Mouse (Mus musculus): ENCODE measurements around the gene Il16. TPM values are rescaled to one million over a fixed set of nuclear protein-coding genes. Genes with fewer than 3 reads are reported as not detected.

Il16 gene
- polyA plus RNA-seq, 1 experiment from 2014 or later: 1.4 TPM

GRCm38 (mm10) chr7:83633856-83634255, 111.7 kb downstream of the Il16 start:
- no peak for DNase-seq (ENCODE audit: low spot score)
- H3K4me2 ChIP-seq (ENCODE audit: low read depth): no peak overlapping the region
- 92% methylated on average over 6 of the region's 6 CpGs for WGBS

GRCm38 (mm10) chr7:83632682-83633120, 112.8 kb downstream of the Il16 start:
- no peak overlapping the region for H3K4me3 ChIP-seq (ENCODE audit: low read depth, low read length)
- H3K9ac ChIP-seq (ENCODE audit: low read length): peak overlapping the region; percentile 15; the same call in 1 of the 2 replicates
- no peaks in the 10 kb centered on the region for H3K27me3 ChIP-seq (ENCODE audit: control insufficient read depth, insufficient read depth, low read length)
- ATAC-seq (ENCODE audit: insufficient read depth, low FRiP score, low TSS enrichment) (no peak), DNase-seq (ENCODE audit: low spot score) (no peak)
- no peaks in the 10 kb centered on the region; the same call in 1 of the 2 replicates for H3K36me3 ChIP-seq (ENCODE audit: control insufficient read depth, insufficient read depth, low read length)
- H3K4me1 ChIP-seq (ENCODE audit: control insufficient read depth, insufficient read depth, low read length): 0 out of 2 replicates have a peak, but pooled peaks cover 3% of the 10 kb centered on the region
- peak overlapping the region; percentile 78; the same call in 1 of the 2 replicates for H3K4me2 ChIP-seq (ENCODE audit: low read depth)
- WGBS: 61% methylated on average over 6 of the region's 6 CpGs
- no peaks in the 10 kb centered on the region for H3K9me3 ChIP-seq (ENCODE audit: control insufficient read depth, low read length)
- H3K27ac ChIP-seq (ENCODE audit: low read depth, low read length): no peak overlapping the region

More at GRCm38 (mm10) chr7:83633856-83634255, 111.7 kb downstream of the Il16 start:
- 0 out of 2 replicates have a peak, but pooled peaks cover 3% of the 10 kb centered on the region for H3K4me1 ChIP-seq (ENCODE audit: control insufficient read depth, insufficient read depth, low read length)
- H3K36me3 ChIP-seq (ENCODE audit: control insufficient read depth, insufficient read depth, low read length): no peaks in the 10 kb centered on the region; the same call in 1 of the 2 replicates
- no peak overlapping the region for H3K4me3 ChIP-seq (ENCODE audit: low read depth, low read length)
- ATAC-seq (ENCODE audit: insufficient read depth, low FRiP score, low TSS enrichment): no peak
- no peaks in the 10 kb centered on the region for H3K27me3 ChIP-seq (ENCODE audit: control insufficient read depth, insufficient read depth, low read length)
- no peak overlapping the region for H3K9ac ChIP-seq (ENCODE audit: low read length)
- H3K27ac ChIP-seq (ENCODE audit: low read depth, low read length): no peak overlapping the region
- H3K9me3 ChIP-seq (ENCODE audit: control insufficient read depth, low read length): no peaks in the 10 kb centered on the region

GRCm38 (mm10) chr7:83631828-83632681, 113.5 kb downstream of the Il16 start, which contains the start of gene Stard5:
TSS of gene Stard5 (plus strand) at chr7:83631959.
- DNase-seq (ENCODE audit: low spot score): peak; percentile 92
- Histone ChIP-seq H3K4me2 (ENCODE audit: low read depth) (peak within 1 kb of the TSS; percentile 78), H3K4me1 (ENCODE audit: control insufficient read depth, insufficient read depth, low read length) (0 out of 2 replicates have a peak, but pooled peaks cover 3% of the 10 kb centered on the region), H3K4me3 (ENCODE audit: low read depth, low read length) (peak within 1 kb of the TSS; percentile 57), H3K9ac (ENCODE audit: low read length) (peak within 1 kb of the TSS; percentile 74), H3K36me3 (ENCODE audit: control insufficient read depth, insufficient read depth, low read length) (no peaks in the 10 kb centered on the region; the same call in 1 of the 2 replicates), H3K27ac (ENCODE audit: low read depth, low read length) (no peak within 1 kb of the TSS), H3K27me3 (ENCODE audit: control insufficient read depth, insufficient read depth, low read length) (no peaks in the 10 kb centered on the region), H3K9me3 (ENCODE audit: control insufficient read depth, low read length) (no peaks in the 10 kb centered on the region)
- ATAC-seq (ENCODE audit: insufficient read depth, low FRiP score, low TSS enrichment): peak; percentile 95
- 1% methylated on average over 35 of the region's 35 CpGs for WGBS

- Histone ChIP-seq H3K9ac (ENCODE audit: low read length) (peak overlapping the region; percentile 47), H3K4me1 (ENCODE audit: control insufficient read depth, insufficient read depth, low read length) (0 out of 2 replicates have a peak, but pooled peaks cover 3% of the 10 kb centered on the region), H3K9me3 (ENCODE audit: control insufficient read depth, low read length) (no peaks in the 10 kb centered on the region), H3K36me3 (ENCODE audit: control insufficient read depth, insufficient read depth, low read length) (no peaks in the 10 kb centered on the region), H3K27me3 (ENCODE audit: control insufficient read depth, insufficient read depth, low read length) (no peaks in the 10 kb centered on the region), H3K4me3 (ENCODE audit: low read depth, low read length) (peak overlapping the region; percentile 57), H3K27ac (ENCODE audit: low read depth, low read length) (no peak overlapping the region), H3K4me2 (ENCODE audit: low read depth) (peak overlapping the region; percentile 78)
- DNase-seq (ENCODE audit: low spot score) (no peak), ATAC-seq (ENCODE audit: insufficient read depth, low FRiP score, low TSS enrichment) (peak; percentile 72)
- WGBS: 19% methylated on average over 11 of the region's 11 CpGs
Observed at GRCm38 (mm10) chr7:83631073-83631827, 114.3 kb downstream of the Il16 start.

- no peak overlapping the region for H3K9ac ChIP-seq (ENCODE audit: low read length)
- DNase-seq (ENCODE audit: low spot score) (no peak), ATAC-seq (ENCODE audit: insufficient read depth, low FRiP score, low TSS enrichment) (no peak)
- H3K4me1 ChIP-seq (ENCODE audit: control insufficient read depth, insufficient read depth, low read length): 0 out of 2 replicates have a peak, but pooled peaks cover 3% of the 10 kb centered on the region
- H3K27me3 ChIP-seq (ENCODE audit: control insufficient read depth, insufficient read depth, low read length): no peaks in the 10 kb centered on the region
- H3K36me3 ChIP-seq (ENCODE audit: control insufficient read depth, insufficient read depth, low read length): no peaks in the 10 kb centered on the region
- H3K27ac ChIP-seq (ENCODE audit: low read depth, low read length): no peak overlapping the region
- no peak overlapping the region for H3K4me2 ChIP-seq (ENCODE audit: low read depth)
- 92% methylated on average over 4 of the region's 4 CpGs for WGBS
- H3K4me3 ChIP-seq (ENCODE audit: low read depth, low read length): no peak overlapping the region
- no peaks in the 10 kb centered on the region for H3K9me3 ChIP-seq (ENCODE audit: control insufficient read depth, low read length)
Observed at GRCm38 (mm10) chr7:83627369-83627768, 118.2 kb downstream of the Il16 start.

- H3K4me2 ChIP-seq (ENCODE audit: low read depth): no peak overlapping the region
- no peaks in the 10 kb centered on the region for H3K9me3 ChIP-seq (ENCODE audit: control insufficient read depth, low read length)
- 81% methylated on average over 8 of the region's 8 CpGs for WGBS
- H3K36me3 ChIP-seq (ENCODE audit: control insufficient read depth, insufficient read depth, low read length): no peaks in the 10 kb centered on the region
- no peak overlapping the region for H3K27ac ChIP-seq (ENCODE audit: low read depth, low read length)
- 0 out of 2 replicates have a peak, but pooled peaks cover 3% of the 10 kb centered on the region for H3K4me1 ChIP-seq (ENCODE audit: control insufficient read depth, insufficient read depth, low read length)
- no peak overlapping the region for H3K4me3 ChIP-seq (ENCODE audit: low read depth, low read length)
- ATAC-seq (ENCODE audit: insufficient read depth, low FRiP score, low TSS enrichment) (no peak), DNase-seq (ENCODE audit: low spot score) (no peak)
- H3K27me3 ChIP-seq (ENCODE audit: control insufficient read depth, insufficient read depth, low read length): no peaks in the 10 kb centered on the region
- no peak overlapping the region for H3K9ac ChIP-seq (ENCODE audit: low read length)
Observed at GRCm38 (mm10) chr7:83626557-83627257, 118.8 kb downstream of the Il16 start.

- no peaks in the 10 kb centered on the region for H3K36me3 ChIP-seq (ENCODE audit: control insufficient read depth, insufficient read depth, low read length)
Observed at GRCm38 (mm10) chr7:83624065-83624464, 121.5 kb downstream of the Il16 start.

GRCm38 (mm10) chr7:83622582-83622981, 122.9 kb downstream of the Il16 start:
- Histone ChIP-seq H3K9me3 (ENCODE audit: control insufficient read depth, low read length) (no peaks in the 10 kb centered on the region), H3K36me3 (ENCODE audit: control insufficient read depth, insufficient read depth, low read length) (no peaks in the 10 kb centered on the region), H3K4me2 (ENCODE audit: low read depth) (no peak overlapping the region), H3K27ac (ENCODE audit: low read depth, low read length) (no peak overlapping the region), H3K4me1 (ENCODE audit: control insufficient read depth, insufficient read depth, low read length) (no peaks in the 10 kb centered on the region), H3K27me3 (ENCODE audit: control insufficient read depth, insufficient read depth, low read length) (no peaks in the 10 kb centered on the region), H3K4me3 (ENCODE audit: low read depth, low read length) (no peak overlapping the region), H3K9ac (ENCODE audit: low read length) (no peak overlapping the region)
- WGBS: 97% methylated on average over 6 of the region's 6 CpGs
- DNase-seq (ENCODE audit: low spot score) (no peak), ATAC-seq (ENCODE audit: insufficient read depth, low FRiP score, low TSS enrichment) (no peak)

More at GRCm38 (mm10) chr7:83624065-83624464, 121.5 kb downstream of the Il16 start:
- no peak overlapping the region for H3K4me3 ChIP-seq (ENCODE audit: low read depth, low read length)
- no peaks in the 10 kb centered on the region for H3K27me3 ChIP-seq (ENCODE audit: control insufficient read depth, insufficient read depth, low read length)
- H3K27ac ChIP-seq (ENCODE audit: low read depth, low read length): no peak overlapping the region
- DNase-seq (ENCODE audit: low spot score): no peak
- no peaks in the 10 kb centered on the region for H3K9me3 ChIP-seq (ENCODE audit: control insufficient read depth, low read length)
- H3K4me2 ChIP-seq (ENCODE audit: low read depth): no peak overlapping the region
- no peak overlapping the region for H3K9ac ChIP-seq (ENCODE audit: low read length)
- no peak for ATAC-seq (ENCODE audit: insufficient read depth, low FRiP score, low TSS enrichment)
- 68% methylated on average over 1 of the region's 1 CpGs for WGBS
- H3K4me1 ChIP-seq (ENCODE audit: control insufficient read depth, insufficient read depth, low read length): no peaks in the 10 kb centered on the region
